Mouse (Mus musculus) thymus, adult 2 months (tissue): ENCODE data around the gene Mmaa. TPM values are rescaled to one million over a fixed set of nuclear protein-coding genes. Genes with fewer than 3 reads are reported as not detected.

Source experiments
- DNase-seq: peaks from one replicate; pipeline ENCODE4 v3.0.0; 2021
- H3K27ac ChIP-seq: fragments of 200-500 bp; 2 replicates; pipeline ENCODE4 v1.5.1; 2012; ENCODE audit warnings: low read length, control low read depth; ENCODE audit not compliant: control insufficient read depth, insufficient read depth
- H3K27me3 ChIP-seq: fragments of 200-500 bp; 2 replicates; pipeline ENCODE4 v1.6.1; 2012; ENCODE audit warnings: mild to moderate bottlenecking, low read length, moderate library complexity, mixed read lengths; ENCODE audit not compliant: control insufficient read depth, insufficient read depth
- H3K36me3 ChIP-seq: fragments of 200-500 bp; 2 replicates; pipeline ENCODE4 v1.6.1; 2012; ENCODE audit warnings: mild to moderate bottlenecking, low read length, moderate library complexity; ENCODE audit not compliant: control insufficient read depth, insufficient read depth
- H3K4me1 ChIP-seq: fragments of 200-500 bp; replicated peaks from 2 replicates; pipeline ENCODE4 v1.6.1; 2012; ENCODE audit warnings: low read length; ENCODE audit not compliant: control insufficient read depth, insufficient read depth
- H3K4me3 ChIP-seq: fragments of 200-500 bp; 2 replicates; pipeline ENCODE4 v1.5.1; 2012; ENCODE audit warnings: mild to moderate bottlenecking, low read length, control low read depth, moderate library complexity; ENCODE audit not compliant: control insufficient read depth, insufficient read depth
- CTCF ChIP-seq: fragments of 200-500 bp; IDR thresholded peaks from 2 replicates; pipeline ENCODE4 v1.5.1; 2012; ENCODE audit warnings: mild to moderate bottlenecking, control low read depth, low read length, moderate library complexity, borderline replicate concordance; ENCODE audit not compliant: control insufficient read depth, poor library complexity, insufficient read depth; ENCODE audit errors: extremely low read depth
- POLR2A ChIP-seq: fragments of 200-500 bp; IDR thresholded peaks from 2 replicates; pipeline ENCODE4 v1.6.1; 2012; ENCODE audit warnings: mild to moderate bottlenecking, low read length, control low read depth, moderate library complexity; ENCODE audit not compliant: control insufficient read depth, poor library complexity, insufficient read depth; ENCODE audit errors: extremely low read depth
- WGBS: fragments of 180-500 bp; shearing (Covaris S2); methylation state at CpG from one replicate; pipeline ENCODE4 v1.1.7; 2018; 5-methylcytosine and 5-hydroxymethylcytosine counted together
- polyA plus RNA-seq: library from polyadenylated mRNA; depleted of rRNA; stranded (reverse); fragments of >200 nt; gene quantifications from 2 replicates; pipeline ENCODE4 v1.2.3, GENCODE M21; 2012; rRNA removed

Gene Mmaa
- polyA plus RNA-seq, 1 experiment: 3.9 TPM

DNA sequence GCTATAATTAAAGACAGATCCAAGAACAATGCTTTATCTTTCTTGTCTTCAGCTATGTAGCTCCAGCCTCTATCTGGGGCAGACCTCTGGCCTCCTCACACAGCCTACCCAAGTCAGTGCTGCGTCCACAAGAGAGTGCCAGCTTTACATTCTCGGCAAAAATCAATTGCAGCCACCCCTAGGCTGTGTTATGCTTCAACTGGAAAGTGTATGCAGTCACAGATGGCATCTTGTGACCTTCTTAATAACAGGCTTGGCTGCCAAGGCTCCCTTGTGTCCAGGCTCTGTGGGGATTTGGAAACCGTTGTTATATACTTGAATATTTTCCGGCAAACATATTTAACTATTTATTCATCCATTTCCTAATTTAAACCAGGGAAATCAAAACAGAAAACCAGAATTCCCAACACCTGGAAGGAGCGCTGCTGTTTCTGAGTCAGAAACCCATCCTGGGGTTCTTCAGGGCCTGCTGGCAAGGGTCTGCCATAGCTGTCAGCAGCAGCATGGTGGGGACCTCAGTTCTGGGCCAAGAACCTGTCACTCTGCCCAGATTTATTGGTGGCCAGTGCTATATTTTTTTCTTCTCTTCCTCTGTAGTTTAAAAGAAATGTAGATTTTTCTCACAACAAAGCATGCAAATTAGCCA is 72.5 kb downstream of the Mmaa start:
- WGBS: 92% methylated on average over 5 of the region's 5 CpGs
- Histone ChIP-seq H3K27ac (no peak overlapping the region), H3K4me3 (no peak overlapping the region), H3K36me3 (no peaks in the 10 kb centered on the region), H3K4me1 (no peaks in the 10 kb centered on the region), H3K27me3 (no peaks in the 10 kb centered on the region)
- TF ChIP-seq POLR2A (no peak), CTCF (no peak)
- no peak for DNase-seq

Other genes with a start within 250 kb of the Mmaa start
- not detected in 2 replicates for gene 1700011L22Rik, start 46.4 kb downstream of the Mmaa start, polyA plus RNA-seq
- 48.0 and 55.4 TPM in 2 replicates for gene Smad1, start 104.6 kb upstream of the Mmaa start, polyA plus RNA-seq